Mouse (Mus musculus) embryo, embryonic 11.5 days (tissue): ENCODE data around the gene Cux1.
A peak's percentile ranks its signal among the peaks of the same experiment; 100 is the strongest.

Source experiments
- DNase-seq: peaks from one replicate; pipeline ENCODE4 v3.0.0-alpha.2; 2012; ENCODE audit warnings: low read depth, low spot score

The Cux1 gene

DNA sequence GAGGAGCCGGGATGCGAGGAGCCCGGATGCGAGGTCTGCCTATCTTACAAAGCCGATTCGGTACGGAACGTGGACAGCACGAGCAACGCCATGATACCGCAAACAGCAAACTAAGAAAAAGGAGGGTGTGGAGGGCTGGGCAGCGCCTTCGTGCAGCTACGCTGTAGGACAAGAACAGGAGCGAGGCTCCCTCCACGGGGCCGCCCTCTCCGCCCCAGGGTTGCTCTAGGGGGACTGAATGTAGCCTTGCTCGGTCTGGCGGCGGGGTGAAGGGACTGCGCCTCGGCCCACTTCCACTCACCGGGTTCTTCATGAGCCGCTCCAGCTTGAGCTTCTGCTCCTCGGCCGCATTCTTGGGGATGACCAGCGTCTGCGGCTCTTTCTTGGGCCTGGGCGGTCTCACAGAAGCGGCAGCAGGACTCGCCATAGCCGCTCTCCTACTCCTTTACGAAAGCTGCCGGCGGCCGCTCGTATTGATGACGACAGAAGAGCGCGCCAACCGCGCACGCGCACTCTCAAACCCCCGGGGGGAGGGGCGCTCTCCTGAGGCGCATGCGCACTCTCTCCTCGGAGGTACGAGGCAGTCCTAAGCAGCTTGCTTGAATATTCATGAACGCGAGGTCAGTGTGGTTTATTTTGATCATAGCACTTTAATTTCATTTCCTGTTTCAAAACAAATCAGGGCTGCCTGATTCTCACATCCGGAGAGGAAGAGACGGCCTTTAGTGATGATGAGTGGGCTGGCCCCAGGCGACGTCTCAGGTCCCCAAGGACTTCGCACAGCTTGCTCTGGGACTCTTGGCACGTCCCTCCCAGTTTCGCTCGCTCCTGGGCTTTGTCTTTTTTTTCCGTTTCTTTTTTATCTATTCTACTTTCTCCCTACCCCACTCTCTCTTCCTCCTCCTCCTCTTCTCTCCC is 368.6 kb downstream of the Cux1 start, which contains the start of gene Prkrip1:
TSS of gene Prkrip1 (minus strand) at position 490 of the 918 bp plus-strand sequence.
- DNase-seq, result peak; percentile 96
